Mouse (Mus musculus) cerebellum, adult 2 months (tissue): ENCODE results near the gene Mlh1. TPM values are rescaled to one million over a fixed set of nuclear protein-coding genes. Genes with fewer than 3 reads are reported as not detected.

Experiments used
- DNase-seq, 2 experiments: peaks; one replicate each; pipeline ENCODE4 v3.0.0; 2021
- H3K27ac ChIP-seq: fragments of 200-500 bp; 2 replicates; pipeline ENCODE4 v1.5.1; 2012; ENCODE audit warnings: low read length, control low read depth, inconsistent platforms; ENCODE audit not compliant: insufficient read depth
- H3K27me3 ChIP-seq: fragments of 200-500 bp; 2 replicates; pipeline ENCODE4 v1.6.1; 2012; ENCODE audit warnings: inconsistent platforms, mild to moderate bottlenecking, low read length, moderate library complexity; ENCODE audit not compliant: control insufficient read depth, insufficient read depth
- H3K4me1 ChIP-seq: fragments of 200-500 bp; 2 replicates; pipeline ENCODE4 v1.6.1; 2011; ENCODE audit warnings: low read length; ENCODE audit not compliant: control insufficient read depth, insufficient read depth
- H3K4me3 ChIP-seq: fragments of 200-500 bp; replicated peaks from 2 replicates; pipeline ENCODE3; 2011; ENCODE audit warnings: mild to moderate bottlenecking, low read depth, low read length, control low read depth; ENCODE audit not compliant: insufficient read depth
- CTCF ChIP-seq: fragments of 200-500 bp; IDR thresholded peaks from 2 replicates; pipeline ENCODE4 v1.5.1; 2011; ENCODE audit warnings: low read depth, mild to moderate bottlenecking, control low read depth, low read length, moderate library complexity, borderline replicate concordance; ENCODE audit not compliant: insufficient read depth
- POLR2A ChIP-seq: fragments of 200-500 bp; IDR thresholded peaks from 2 replicates; pipeline ENCODE4 v1.6.1; 2011; ENCODE audit warnings: low read length, control low read depth, borderline replicate concordance; ENCODE audit not compliant: insufficient read depth
- WGBS: fragments of 180-500 bp; shearing (Covaris S2); methylation state at CpG from one replicate; pipeline ENCODE4 v1.1.7; 2018; 5-methylcytosine and 5-hydroxymethylcytosine counted together
- polyA plus RNA-seq: library from polyadenylated mRNA; depleted of rRNA; stranded (reverse); fragments of >200 nt; gene quantifications from 2 replicates; pipeline ENCODE4 v1.2.3, GENCODE M21; 2012

Mlh1 gene
- polyA plus RNA-seq, 1 experiment = 36.6 TPM

- no peak for TF ChIP-seq POLR2A
- no peak for TF ChIP-seq CTCF
- Histone ChIP-seq H3K27me3 (no peaks in the 10 kb centered on the region), H3K27ac (no peak overlapping the region), H3K4me3 (no peak overlapping the region), H3K4me1 (no peaks in the 10 kb centered on the region)
- 83% methylated on average over 4 of the region's 4 CpGs for WGBS
- no peak for DNase-seq
These were observed 21.6 kb upstream of the Mlh1 start for GRCm38 (mm10) chr9:111293234-111293633.

- no peak for TF ChIP-seq CTCF
- TF ChIP-seq POLR2A = no peak
- no peaks in the 10 kb centered on the region for H3K27me3 ChIP-seq
- H3K27ac ChIP-seq = no peak overlapping the region
- WGBS = 70% methylated on average over 11 of the region's 11 CpGs
- no peak for DNase-seq
- H3K4me1 ChIP-seq = no peaks in the 10 kb centered on the region
- H3K4me3 ChIP-seq = no peak overlapping the region
These were observed 19.0 kb upstream of the Mlh1 start for GRCm38 (mm10) chr9:111290539-111291100.

- 15% methylated on average over 21 of the region's 21 CpGs for WGBS
- DNase-seq = peak; percentile 82 to 93
- TF ChIP-seq CTCF (peak; percentile 100), POLR2A (no peak)
- H3K4me1 ChIP-seq = no peaks in the 10 kb centered on the region
- no peaks in the 10 kb centered on the region for H3K27me3 ChIP-seq
- H3K27ac ChIP-seq = no peak overlapping the region
- no peak overlapping the region for H3K4me3 ChIP-seq
These were observed 18.3 kb upstream of the Mlh1 start for GRCm38 (mm10) chr9:111289832-111290339.

GRCm38 (mm10) chr9:111289294-111289831 is 17.8 kb upstream of the Mlh1 start:
- Histone ChIP-seq H3K27ac (no peak overlapping the region), H3K4me1 (no peaks in the 10 kb centered on the region), H3K4me3 (no peak overlapping the region), H3K27me3 (no peaks in the 10 kb centered on the region)
- no peak for DNase-seq
- no peak for TF ChIP-seq CTCF
- no peak for TF ChIP-seq POLR2A
- 59% methylated on average over 9 of the region's 9 CpGs for whole genome bisulfite sequencing

GRCm38 (mm10) chr9:111287956-111288355 is 16.4 kb upstream of the Mlh1 start:
- no peak overlapping the region for H3K4me3 ChIP-seq
- 97% methylated on average over 4 of the region's 4 CpGs for WGBS
- DNase-seq = no peak
- H3K4me1 ChIP-seq = no peaks in the 10 kb centered on the region
- H3K27ac ChIP-seq = no peak overlapping the region
- no peaks in the 10 kb centered on the region for H3K27me3 ChIP-seq
- TF ChIP-seq CTCF (no peak), POLR2A (no peak)

- H3K27me3 ChIP-seq = no peaks in the 10 kb centered on the region
- DNase-seq = no peak
- H3K4me1 ChIP-seq = no peaks in the 10 kb centered on the region
- WGBS = 70% methylated on average over 2 of the region's 2 CpGs
- H3K4me3 ChIP-seq = no peak overlapping the region
- H3K27ac ChIP-seq = no peak overlapping the region
- TF ChIP-seq POLR2A (no peak), CTCF (no peak)
These were observed 14.9 kb upstream of the Mlh1 start for GRCm38 (mm10) chr9:111286468-111286867.

GRCm38 (mm10) chr9:111285676-111286075 is 14.1 kb upstream of the Mlh1 start:
- TF ChIP-seq POLR2A = no peak
- TF ChIP-seq CTCF = no peak

GRCm38 (mm10) chr9:111285061-111285460 is 13.5 kb upstream of the Mlh1 start:
- no peak for DNase-seq
- Histone ChIP-seq H3K27me3 (no peaks in the 10 kb centered on the region), H3K4me1 (no peaks in the 10 kb centered on the region), H3K4me3 (no peak overlapping the region), H3K27ac (no peak overlapping the region)
- TF ChIP-seq POLR2A = no peak
- no peak for TF ChIP-seq CTCF
- WGBS = 38% methylated on average over 3 of the region's 3 CpGs

More at GRCm38 (mm10) chr9:111285676-111286075, 14.1 kb upstream of the Mlh1 start:
- Histone ChIP-seq H3K27ac (no peak overlapping the region), H3K4me3 (no peak overlapping the region), H3K27me3 (no peaks in the 10 kb centered on the region), H3K4me1 (no peaks in the 10 kb centered on the region)
- no peak for DNase-seq
- 23% methylated on average over 5 of the region's 5 CpGs for whole genome bisulfite sequencing
